Mouse (Mus musculus): ENCODE data around the gene Vrk1.

The Vrk1 gene

DNA sequence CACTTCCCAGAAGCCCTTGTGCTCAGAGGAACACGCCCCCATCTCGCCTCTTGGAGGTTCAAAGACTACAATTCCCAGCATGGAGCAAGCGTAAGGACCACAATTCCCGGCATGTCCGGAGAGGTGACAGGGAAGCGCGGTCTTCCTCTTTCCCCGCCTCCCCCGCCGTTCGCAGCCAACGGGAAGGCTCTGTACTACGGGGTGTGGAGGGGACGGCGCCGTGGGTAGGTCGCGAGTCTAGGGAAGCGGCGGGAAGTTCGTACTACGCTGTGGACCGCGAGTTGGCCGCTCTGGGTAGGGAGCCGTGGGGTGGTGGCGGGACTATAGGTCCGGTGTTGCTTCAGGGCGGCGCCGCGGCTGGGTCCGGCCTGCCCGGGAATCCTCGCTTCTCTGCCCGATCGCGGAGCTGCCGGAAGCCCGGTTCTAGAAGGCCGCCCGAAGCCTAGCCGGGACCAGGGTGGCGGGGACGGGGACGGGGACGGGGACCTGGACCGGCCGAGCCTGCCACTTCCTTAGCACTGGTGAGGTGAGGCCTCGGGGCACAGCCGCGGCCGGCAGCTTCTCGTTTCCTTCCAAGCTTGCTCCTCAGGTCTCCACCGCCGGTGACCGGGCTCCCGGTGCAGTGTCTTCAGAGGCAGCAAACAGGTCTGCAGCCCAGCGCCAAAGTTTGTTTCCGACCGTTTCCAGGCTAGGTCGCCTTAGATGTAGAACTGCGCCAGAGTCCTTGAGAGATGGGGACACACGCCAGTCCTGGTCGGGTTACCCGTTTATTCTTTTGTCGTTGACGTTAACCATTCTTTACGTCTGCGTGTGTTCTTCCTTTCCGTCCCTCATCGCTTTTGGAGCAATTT is at the start of gene Vrk1:
TSS of gene Vrk1 (plus strand) at position 164 of the 851 bp plus-strand sequence.
- DNase-seq (ENCODE audit: low read depth, low spot score): peak; percentile 97

- no peak for DNase-seq (ENCODE audit: low read depth, low spot score)
Observed at GRCm38 (mm10) chr12:105960592-105961330, 49.3 kb upstream of the Vrk1 start.

- no peak for DNase-seq (ENCODE audit: low read depth, low spot score)
Observed at GRCm38 (mm10) chr12:105961667-105962066, 48.4 kb upstream of the Vrk1 start.

- peak; percentile 93 for DNase-seq (ENCODE audit: low read depth, low spot score)
Observed at GRCm38 (mm10) chr12:105962103-105963011, 47.7 kb upstream of the Vrk1 start.

GRCm38 (mm10) chr12:105963012-105963572 is 46.9 kb upstream of the Vrk1 start:
- DNase-seq (ENCODE audit: low read depth, low spot score): no peak

DNA sequence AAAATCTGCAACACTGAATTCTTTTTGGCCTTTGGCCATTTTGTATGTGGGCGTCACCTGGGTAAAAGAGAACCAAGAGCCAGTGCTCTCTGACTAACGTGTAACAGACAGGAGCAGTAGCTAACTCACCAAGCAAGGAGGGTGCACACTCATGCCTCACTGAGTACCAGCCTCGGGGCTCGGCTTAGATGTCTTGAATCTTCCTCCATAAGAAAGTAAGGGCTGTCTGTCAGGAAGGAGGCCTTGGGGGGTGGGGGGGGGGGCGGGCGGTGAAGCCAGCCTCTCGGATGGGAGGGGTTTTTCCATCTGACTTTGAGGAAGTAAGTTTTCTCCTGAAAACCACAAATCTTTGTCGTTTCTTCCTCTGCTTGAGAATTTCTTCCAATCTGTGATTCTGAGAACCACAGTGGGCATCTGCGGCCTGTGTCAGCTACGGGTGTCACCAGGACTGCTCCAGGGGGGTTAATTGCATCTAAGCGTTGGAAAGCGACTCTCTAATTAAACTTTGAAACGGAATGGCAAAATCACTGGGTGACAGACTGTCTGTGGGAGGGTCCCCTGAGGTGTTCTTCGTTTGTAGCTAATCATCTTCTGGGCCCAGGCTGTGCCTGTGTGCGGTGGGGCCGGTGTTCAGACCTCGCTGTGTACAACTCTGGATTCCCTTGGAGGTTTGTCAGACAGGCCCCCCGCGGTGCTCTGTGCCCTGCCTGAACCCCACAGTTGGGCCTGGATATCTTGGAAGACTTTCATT is 43.0 kb upstream of the Vrk1 start:
- DNase-seq (ENCODE audit: low read depth, low spot score): no peak

GRCm38 (mm10) chr12:105967806-105968205 is 42.2 kb upstream of the Vrk1 start:
- no peak for DNase-seq (ENCODE audit: low read depth, low spot score)

GRCm38 (mm10) chr12:105971182-105971581 is 38.8 kb upstream of the Vrk1 start:
- no peak for DNase-seq (ENCODE audit: low read depth, low spot score)

DNA sequence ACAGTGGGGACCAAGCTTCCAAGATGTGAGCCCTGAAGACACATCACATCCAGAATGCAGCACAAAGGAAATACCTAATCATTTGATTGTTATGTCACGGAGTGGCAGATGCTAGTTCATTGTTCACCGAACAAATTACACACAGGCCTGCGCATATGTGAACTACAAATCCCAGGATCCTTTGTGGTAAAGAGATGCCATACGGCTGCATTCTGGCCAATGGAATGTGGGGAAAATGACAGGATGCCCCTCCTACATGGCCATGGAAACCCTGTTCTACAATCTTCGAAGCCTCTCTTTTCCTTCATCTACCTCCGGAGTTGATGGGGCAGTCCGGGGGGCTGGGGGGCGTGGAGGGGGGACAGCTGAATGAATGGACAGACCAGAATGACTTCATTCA is 37.4 kb upstream of the Vrk1 start:
- DNase-seq (ENCODE audit: low read depth, low spot score): no peak

GRCm38 (mm10) chr12:105973691-105974090 is 36.3 kb upstream of the Vrk1 start:
- DNase-seq (ENCODE audit: low read depth, low spot score): no peak

DNA sequence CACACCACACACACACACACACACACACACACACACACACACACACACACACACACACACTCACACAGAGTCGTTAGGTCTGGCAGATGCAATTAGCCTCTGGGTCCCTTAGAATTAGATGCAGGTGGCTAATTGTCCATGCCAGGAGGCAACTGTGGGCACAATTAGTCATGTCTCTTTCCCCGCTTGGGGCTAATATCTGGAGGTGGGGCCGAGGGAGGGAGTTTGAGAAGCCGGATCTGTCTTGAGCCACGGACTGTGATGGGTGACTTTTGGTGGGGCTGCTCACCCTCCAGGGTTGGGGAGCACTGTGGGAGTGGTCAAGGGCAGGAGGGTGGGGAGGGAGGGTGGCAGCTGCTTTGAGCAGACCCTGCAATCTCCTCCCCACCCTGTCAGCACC is 35.9 kb upstream of the Vrk1 start:
- no peak for DNase-seq (ENCODE audit: low read depth, low spot score)

- no peak for DNase-seq (ENCODE audit: low read depth, low spot score)
Observed at GRCm38 (mm10) chr12:105981121-105981973, 28.7 kb upstream of the Vrk1 start.

DNA sequence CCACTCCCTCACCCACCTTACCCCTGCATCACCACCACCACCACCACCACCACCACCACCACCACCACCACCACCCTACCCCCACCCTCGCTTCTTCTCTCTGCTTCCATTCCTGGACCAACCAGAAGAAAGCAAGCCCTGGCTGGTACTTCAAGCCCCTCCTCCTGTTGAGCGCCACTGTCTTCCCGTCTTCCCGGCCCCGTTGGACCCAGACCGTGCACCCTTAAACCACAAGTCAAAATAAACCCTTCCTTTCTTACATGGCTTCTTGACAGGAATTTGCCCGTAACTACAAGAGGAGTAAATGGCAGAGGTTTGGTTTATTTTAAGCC is 28.1 kb upstream of the Vrk1 start:
- DNase-seq (ENCODE audit: low read depth, low spot score): no peak

DNA sequence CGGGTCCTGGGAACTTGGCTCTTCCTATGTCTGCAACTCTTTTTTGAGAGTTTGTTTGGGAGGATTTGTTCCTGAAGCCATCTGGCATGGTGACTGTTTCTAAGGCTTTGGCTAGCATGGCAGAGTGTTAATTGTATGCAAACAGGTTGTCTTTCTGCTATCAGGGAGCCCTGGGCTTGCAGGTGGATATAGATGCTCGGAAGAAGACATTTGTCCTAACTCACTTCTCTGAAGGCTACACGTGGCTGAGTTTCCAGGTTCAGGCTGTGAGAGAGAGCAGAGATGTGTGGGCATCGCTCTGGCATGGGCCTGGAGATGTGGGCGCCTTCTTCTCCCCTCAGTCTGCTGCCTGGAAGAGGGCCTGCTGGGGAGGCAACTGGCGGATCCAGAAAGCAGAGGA is 27.4 kb upstream of the Vrk1 start:
- no peak for DNase-seq (ENCODE audit: low read depth, low spot score)

- no peak for DNase-seq (ENCODE audit: low read depth, low spot score)
Observed at GRCm38 (mm10) chr12:105983499-105983898, 26.5 kb upstream of the Vrk1 start.

DNA sequence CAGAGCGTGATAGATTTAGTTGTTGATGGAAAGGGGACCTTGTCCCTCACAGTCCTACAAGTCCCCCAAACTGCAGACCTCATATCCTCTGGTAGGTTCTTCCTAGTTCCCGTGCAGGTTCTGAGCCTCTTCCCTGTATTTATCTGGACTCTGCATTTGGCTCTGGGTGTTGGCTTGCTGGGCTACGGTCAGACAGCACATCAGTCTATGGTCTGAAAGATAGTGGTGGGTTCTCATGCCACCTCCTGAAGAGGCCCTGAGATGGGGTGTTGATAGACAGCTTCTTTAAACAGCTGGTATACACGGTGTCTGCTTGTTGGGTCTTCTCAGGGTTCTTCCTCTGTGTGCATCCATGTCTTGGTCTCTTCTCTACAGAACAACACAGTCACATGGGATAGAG is 21.6 kb upstream of the Vrk1 start:
- DNase-seq (ENCODE audit: low read depth, low spot score): no peak

GRCm38 (mm10) chr12:105992756-105993155 is 17.3 kb upstream of the Vrk1 start:
- DNase-seq (ENCODE audit: low read depth, low spot score): no peak

DNA sequence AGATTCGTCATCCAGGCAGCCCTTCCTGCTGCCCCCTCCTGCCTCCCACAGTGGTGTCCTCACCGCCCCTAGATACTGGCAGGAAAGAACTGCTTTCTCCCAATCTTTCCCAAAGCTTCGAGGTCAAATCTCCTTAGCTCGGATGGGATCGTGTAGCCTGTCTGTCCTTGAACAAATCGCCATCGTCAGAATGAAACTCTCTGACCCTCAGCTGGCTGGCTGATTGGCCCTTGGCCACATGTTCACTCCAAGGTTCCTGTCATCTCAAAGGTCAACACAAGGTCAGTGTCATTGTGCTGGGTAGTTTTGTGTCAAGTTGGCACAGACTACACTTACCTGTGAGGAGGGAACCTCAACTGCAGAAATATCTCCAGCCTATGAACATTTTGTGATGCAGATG is 16.7 kb upstream of the Vrk1 start:
- DNase-seq (ENCODE audit: low read depth, low spot score): no peak

- no peak for DNase-seq (ENCODE audit: low read depth, low spot score)
Observed at GRCm38 (mm10) chr12:105995940-105996339, 14.1 kb upstream of the Vrk1 start.

All from forelimb bud, embryonic 11.5 days (tissue).